Mouse (Mus musculus) thymus, postnatal 4 days (tissue): ENCODE measurements around the gene Kdm6b.
A peak's percentile ranks its signal among the peaks of the same experiment; 100 is the strongest.

Experiments
- DNase-seq: peaks from one replicate; pipeline ENCODE4 v3.0.0; 2021

Gene Kdm6b

GRCm38 (mm10) chr11:69364910-69365309 lies 48.6 kb downstream of the Kdm6b start:
- DNase-seq: peak; percentile 33

- no peak for DNase-seq
Measured at GRCm38 (mm10) chr11:69364376-69364775, 49.1 kb downstream of the Kdm6b start.

GRCm38 (mm10) chr11:69362479-69362878 lies 51.0 kb downstream of the Kdm6b start:
- no peak for DNase-seq

DNA sequence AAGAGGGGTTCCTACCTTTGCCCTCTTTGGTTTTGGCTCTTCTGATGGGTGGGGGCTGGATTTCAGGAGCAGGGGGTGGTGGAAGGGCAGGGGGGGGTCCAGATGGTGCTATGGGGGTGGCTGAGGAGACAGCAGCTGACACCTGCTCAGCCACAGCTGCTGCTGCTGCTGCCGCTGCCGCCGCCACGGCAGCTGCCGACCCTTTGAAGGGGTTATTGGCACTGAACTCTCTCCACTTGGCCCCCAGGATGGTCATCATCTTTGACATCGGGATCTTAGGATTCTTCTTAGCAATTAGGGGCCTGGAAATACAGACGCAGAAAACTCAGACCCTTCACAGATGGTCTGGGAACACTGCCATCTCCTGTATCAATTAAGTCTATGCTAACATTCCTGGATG lies 51.5 kb downstream of the Kdm6b start:
- DNase-seq: peak; percentile 28

GRCm38 (mm10) chr11:69357690-69358089 lies 55.8 kb downstream of the Kdm6b start:
- DNase-seq: no peak

DNA sequence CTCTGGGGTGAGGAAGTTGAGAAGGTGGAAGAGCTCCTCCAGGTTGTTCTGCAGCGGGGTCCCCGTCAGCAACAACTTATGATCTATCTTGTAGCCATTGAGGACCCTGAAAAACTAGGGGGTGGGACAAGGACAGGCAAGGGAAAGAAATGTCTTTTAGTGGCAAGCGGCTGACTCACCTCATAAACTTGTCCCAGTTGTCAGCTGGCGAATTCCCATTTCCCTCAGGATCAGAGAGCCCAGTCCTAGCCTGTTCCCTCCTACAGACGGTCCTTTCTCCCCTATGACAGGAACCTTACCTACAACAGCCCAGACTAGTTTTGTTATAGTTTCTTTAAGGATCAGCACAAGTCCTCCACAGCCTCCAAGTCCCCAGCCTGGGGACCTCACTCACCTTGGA lies 56.9 kb downstream of the Kdm6b start:
- DNase-seq: no peak
